Mouse (Mus musculus): ENCODE measurements around the gene Son. TPM values are rescaled to one million over a fixed set of nuclear protein-coding genes. Genes with fewer than 3 reads are reported as not detected.

Son gene
- polyA plus RNA-seq, 1 experiment from 2014 or later: 112 TPM

DNA sequence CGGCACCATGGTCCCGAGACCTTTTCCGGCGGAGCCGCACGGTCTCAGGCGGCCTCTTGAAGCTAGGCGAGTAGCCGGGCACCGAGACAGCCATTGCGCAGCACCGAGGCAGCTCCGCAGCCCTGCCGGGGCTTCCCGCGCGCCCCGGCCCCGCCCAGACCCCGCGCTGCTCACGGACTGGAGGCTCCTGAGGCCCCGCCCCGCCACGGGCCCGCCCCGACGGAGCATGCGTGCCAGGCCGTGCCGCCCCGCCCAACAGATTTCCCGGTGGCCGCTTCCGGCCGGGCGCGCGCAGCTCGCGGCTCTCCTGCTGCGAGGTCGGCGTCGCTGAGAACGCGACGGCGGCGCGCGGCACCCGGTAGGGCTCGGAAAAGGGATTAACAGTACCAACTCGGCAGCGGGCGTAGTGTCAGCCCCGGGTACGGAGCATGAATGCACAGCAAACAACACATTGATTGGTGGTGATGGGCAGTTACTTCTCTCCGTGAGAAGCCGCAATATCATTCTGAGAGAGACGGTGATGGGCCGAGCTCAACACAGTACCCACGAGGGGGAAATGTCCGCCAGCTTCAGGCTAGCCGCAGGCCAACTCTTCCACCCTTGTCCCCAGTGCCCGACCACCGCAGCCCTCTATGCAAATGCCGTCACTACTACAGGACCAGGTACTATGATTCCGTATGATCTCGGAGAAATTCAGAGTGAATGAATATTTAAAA, 41.5 kb downstream of the Son start, which contains the start of gene Donson:
TSS of gene Donson (minus strand) at position 152 of the 716 bp plus-strand sequence.
- no peaks in the 10 kb centered on the region for H3K4me1 ChIP-seq (replicated peaks; ENCODE audit: insufficient read depth, low read length)
- no peak for TF ChIP-seq CTCF (IDR thresholded peaks at IDR 0.05; ENCODE audit: low read depth)
- peak within 1 kb of the TSS; percentile 98 for H3K4me2 ChIP-seq (ENCODE audit: low read length)
- under 1% methylated on average over 58 of the region's 71 CpGs for WGBS
- no peaks in the 10 kb centered on the region for H3K9me3 ChIP-seq (replicated peaks; ENCODE audit: low read length)
- peaks cover 10% of the 10 kb centered on the region; the same call in 1 of the 2 replicates for H3K36me3 ChIP-seq (ENCODE audit: insufficient read depth, low read length)
- no peaks in the 10 kb centered on the region for H3K27me3 ChIP-seq (ENCODE audit: insufficient read depth, low read length)
- ATAC-seq (replicated peaks; ENCODE audit: low FRiP score, low read depth): peak; percentile 98
- H3K9ac ChIP-seq (ENCODE audit: low read depth, low read length): peak within 1 kb of the TSS; percentile 80
- H3K27ac ChIP-seq: peak within 1 kb of the TSS; percentile 69; the same call in 1 of the 2 replicates
- H3K4me3 ChIP-seq (replicated peaks; ENCODE audit: low read depth, low read length): peak within 1 kb of the TSS; percentile 90
- peak; percentile 95 for DNase-seq (ENCODE audit: low spot score)

DNA sequence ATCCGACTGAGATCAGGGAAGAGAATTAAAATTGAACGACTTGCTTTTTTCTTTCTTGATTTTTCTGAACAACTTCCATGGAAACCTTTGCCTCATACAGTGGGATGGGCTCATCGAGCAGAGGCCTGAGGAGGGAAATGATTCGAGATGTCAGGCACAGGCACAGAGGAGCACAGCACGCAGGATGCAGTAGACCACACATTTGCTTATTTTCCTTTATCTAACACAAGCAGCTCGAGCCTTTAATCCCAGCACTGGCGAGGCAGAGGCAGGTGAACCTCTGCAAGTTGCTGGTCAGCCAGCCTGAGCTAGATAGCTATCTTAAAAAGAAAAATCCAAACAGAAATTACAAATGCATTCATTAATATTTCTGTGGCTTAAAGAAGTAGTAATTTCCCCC, 42.5 kb downstream of the Son start:
- Histone ChIP-seq H3K9me3 (replicated peaks; ENCODE audit: low read length) (no peaks in the 10 kb centered on the region), H3K4me3 (replicated peaks; ENCODE audit: low read depth, low read length) (no peak overlapping the region), H3K4me1 (replicated peaks; ENCODE audit: insufficient read depth, low read length) (no peaks in the 10 kb centered on the region), H3K27me3 (ENCODE audit: insufficient read depth, low read length) (no peaks in the 10 kb centered on the region), H3K36me3 (ENCODE audit: insufficient read depth, low read length) (peaks cover 10% of the 10 kb centered on the region; the same call in 1 of the 2 replicates), H3K4me2 (ENCODE audit: low read length) (no peak overlapping the region), H3K27ac (no peak overlapping the region), H3K9ac (ENCODE audit: low read depth, low read length) (no peak overlapping the region)
- ATAC-seq (replicated peaks; ENCODE audit: low FRiP score, low read depth) (no peak), DNase-seq (ENCODE audit: low spot score) (no peak)
- WGBS: 56% methylated on average over 7 of the region's 7 CpGs
- no peak for TF ChIP-seq CTCF (IDR thresholded peaks at IDR 0.05; ENCODE audit: low read depth)

DNA sequence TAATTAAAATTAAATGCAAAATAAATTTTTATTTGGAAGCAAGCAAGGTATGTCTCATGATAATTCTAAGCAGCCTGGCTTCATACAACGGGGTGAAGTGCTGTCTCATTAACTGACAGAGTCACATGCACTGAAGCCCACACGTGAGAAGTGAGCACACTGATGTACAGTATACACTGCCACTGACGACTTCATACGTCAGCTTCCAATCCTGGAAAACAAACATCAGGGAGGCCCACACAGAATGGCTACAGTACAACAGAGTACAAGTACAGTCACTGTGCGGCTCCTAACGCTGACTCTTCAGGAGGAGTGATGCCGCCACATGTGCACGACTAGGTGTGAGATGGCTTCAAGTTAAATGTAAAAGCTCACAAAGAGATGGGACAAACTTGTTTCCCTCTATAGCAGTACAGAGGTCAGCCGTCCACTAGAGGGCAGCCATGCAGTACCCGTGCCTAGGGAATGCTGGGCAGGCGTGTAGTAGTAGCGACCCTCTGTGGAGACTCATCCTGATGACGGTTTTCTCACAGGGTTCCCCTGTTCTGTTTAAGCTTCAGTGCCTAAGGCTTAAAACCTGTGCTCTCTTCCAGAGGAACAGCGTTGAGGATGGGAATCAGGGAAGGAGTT, 47.3 kb downstream of the Son start:
- H3K9ac ChIP-seq (ENCODE audit: low read depth, low read length): no peak overlapping the region
- peaks cover 4% of the 10 kb centered on the region; the same call in 1 of the 2 replicates for H3K4me1 ChIP-seq (replicated peaks; ENCODE audit: insufficient read depth, low read length)
- DNase-seq (ENCODE audit: low spot score) (peak; percentile 96), ATAC-seq (replicated peaks; ENCODE audit: low FRiP score, low read depth) (peak; percentile 91)
- H3K36me3 ChIP-seq (ENCODE audit: insufficient read depth, low read length): peaks cover 11% of the 10 kb centered on the region; the same call in 1 of the 2 replicates
- H3K9me3 ChIP-seq (replicated peaks; ENCODE audit: low read length): no peaks in the 10 kb centered on the region
- H3K27me3 ChIP-seq (ENCODE audit: insufficient read depth, low read length): no peaks in the 10 kb centered on the region
- H3K4me2 ChIP-seq (ENCODE audit: low read length): no peak overlapping the region
- WGBS: 25% methylated on average over 14 of the region's 14 CpGs
- TF ChIP-seq CTCF (IDR thresholded peaks at IDR 0.05; ENCODE audit: low read depth): peak; percentile 98
- no peak overlapping the region for H3K27ac ChIP-seq
- no peak overlapping the region for H3K4me3 ChIP-seq (replicated peaks; ENCODE audit: low read depth, low read length)

DNA sequence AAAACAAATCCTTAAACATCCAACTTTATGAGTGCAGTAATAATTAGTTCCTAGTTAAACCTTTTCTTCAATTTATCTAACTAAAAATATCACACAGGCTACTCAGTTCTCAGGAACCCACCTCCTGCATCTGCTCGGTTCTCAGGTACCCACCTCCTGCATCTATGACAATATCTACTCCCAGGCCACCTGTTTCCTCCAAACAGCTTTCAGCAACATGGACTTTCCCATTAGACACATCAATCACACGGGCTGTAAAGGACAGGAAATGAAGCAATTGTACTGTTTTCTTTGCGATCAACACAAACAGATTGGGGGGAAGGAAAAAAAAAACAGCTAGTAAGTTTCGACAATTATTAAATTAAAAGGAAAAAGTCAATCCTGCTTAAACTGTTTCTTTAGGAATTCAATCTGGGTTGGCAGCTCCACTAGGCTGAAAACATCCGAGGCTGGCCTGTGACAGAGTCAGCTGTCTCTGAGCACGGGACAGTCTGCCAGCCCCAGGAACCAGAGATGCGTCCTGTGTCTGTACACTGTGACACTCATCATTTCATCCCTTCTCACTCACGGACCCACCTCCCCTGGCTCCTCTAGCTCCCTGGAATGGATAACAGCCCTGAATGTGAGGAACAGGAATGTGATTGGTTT, 47.9 kb downstream of the Son start:
- peak overlapping the region; percentile 64; the same call in 1 of the 2 replicates for H3K27ac ChIP-seq
- 21% methylated on average over 8 of the region's 8 CpGs for WGBS
- no peaks in the 10 kb centered on the region for H3K9me3 ChIP-seq (replicated peaks; ENCODE audit: low read length)
- H3K9ac ChIP-seq (ENCODE audit: low read depth, low read length): no peak overlapping the region
- no peak for ATAC-seq (replicated peaks; ENCODE audit: low FRiP score, low read depth)
- H3K27me3 ChIP-seq (ENCODE audit: insufficient read depth, low read length): no peaks in the 10 kb centered on the region
- TF ChIP-seq CTCF (IDR thresholded peaks at IDR 0.05; ENCODE audit: low read depth): no peak
- no peak overlapping the region for H3K4me3 ChIP-seq (replicated peaks; ENCODE audit: low read depth, low read length)
- H3K4me2 ChIP-seq (ENCODE audit: low read length): 0 out of 2 replicates have a peak overlapping the region, but pooled peaks have one; percentile 5
- DNase-seq (ENCODE audit: low spot score): peak; percentile 72
- H3K36me3 ChIP-seq (ENCODE audit: insufficient read depth, low read length): peaks cover 11% of the 10 kb centered on the region; the same call in 1 of the 2 replicates
- H3K4me1 ChIP-seq (replicated peaks; ENCODE audit: insufficient read depth, low read length): peaks cover 4% of the 10 kb centered on the region; the same call in 1 of the 2 replicates

DNA sequence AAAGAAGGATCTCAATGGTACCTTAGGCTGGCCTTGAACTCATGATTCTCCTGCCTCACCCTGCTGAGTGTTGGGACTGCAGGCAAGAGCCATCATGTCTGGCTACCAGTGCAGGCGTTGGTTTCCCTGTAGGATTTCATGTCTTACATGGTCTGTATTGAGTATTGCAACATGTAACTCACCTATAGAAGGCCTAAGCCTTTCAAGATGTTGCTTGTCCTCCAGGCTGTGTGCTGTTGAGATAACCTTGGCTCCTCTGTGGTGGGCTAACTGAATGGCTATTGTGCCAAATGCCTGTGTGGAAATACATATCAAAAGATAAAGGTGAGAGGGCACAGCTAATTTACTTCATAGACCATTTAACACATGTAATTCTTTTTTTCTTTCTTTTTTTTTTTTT, 51.7 kb downstream of the Son start:
- Histone ChIP-seq H3K9ac (ENCODE audit: low read depth, low read length) (no peak overlapping the region), H3K27ac (no peak overlapping the region), H3K9me3 (replicated peaks; ENCODE audit: low read length) (no peaks in the 10 kb centered on the region), H3K4me1 (replicated peaks; ENCODE audit: insufficient read depth, low read length) (peaks cover 4% of the 10 kb centered on the region; the same call in 1 of the 2 replicates), H3K27me3 (ENCODE audit: insufficient read depth, low read length) (no peaks in the 10 kb centered on the region), H3K36me3 (ENCODE audit: insufficient read depth, low read length) (peaks cover 11% of the 10 kb centered on the region; the same call in 1 of the 2 replicates), H3K4me3 (replicated peaks; ENCODE audit: low read depth, low read length) (no peak overlapping the region), H3K4me2 (ENCODE audit: low read length) (no peak overlapping the region)
- WGBS: 88% methylated on average over 1 of the region's 1 CpGs
- DNase-seq (ENCODE audit: low spot score) (no peak), ATAC-seq (replicated peaks; ENCODE audit: low FRiP score, low read depth) (no peak)
- TF ChIP-seq CTCF (IDR thresholded peaks at IDR 0.05; ENCODE audit: low read depth): no peak

DNA sequence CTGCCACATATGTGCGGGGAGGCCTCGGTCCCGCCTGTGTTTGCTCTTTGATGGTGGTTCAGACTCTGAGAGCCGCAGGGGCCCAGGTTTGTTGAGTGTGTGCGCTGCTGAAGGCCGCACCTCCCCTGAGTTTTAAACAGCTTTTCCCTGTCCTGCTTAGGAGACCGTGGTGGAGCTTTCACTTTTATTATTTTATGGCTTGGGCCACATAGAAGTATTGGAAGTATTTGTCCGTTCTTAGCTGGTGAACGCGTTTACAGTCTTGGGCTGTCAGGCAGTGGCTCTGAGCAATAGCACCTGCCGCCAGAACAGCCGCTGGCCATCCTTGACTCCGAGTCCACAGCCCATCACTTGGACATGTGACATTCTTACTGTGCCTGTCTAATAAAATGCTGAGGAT, 54.6 kb downstream of the Son start:
- no peaks in the 10 kb centered on the region for H3K4me1 ChIP-seq (replicated peaks; ENCODE audit: insufficient read depth, low read length)
- TF ChIP-seq CTCF (IDR thresholded peaks at IDR 0.05; ENCODE audit: low read depth): no peak
- H3K36me3 ChIP-seq (ENCODE audit: insufficient read depth, low read length): peaks cover 19% of the 10 kb centered on the region
- 32% methylated on average over 13 of the region's 13 CpGs for WGBS
- DNase-seq (ENCODE audit: low spot score): peak; percentile 84
- peak overlapping the region; percentile 27; the same call in 1 of the 2 replicates for H3K27ac ChIP-seq
- H3K27me3 ChIP-seq (ENCODE audit: insufficient read depth, low read length): no peaks in the 10 kb centered on the region
- H3K4me2 ChIP-seq (ENCODE audit: low read length): no peak overlapping the region
- ATAC-seq (replicated peaks; ENCODE audit: low FRiP score, low read depth): peak; percentile 63; the same call in 1 of the 2 replicates
- H3K9me3 ChIP-seq (replicated peaks; ENCODE audit: low read length): no peaks in the 10 kb centered on the region
- no peak overlapping the region for H3K9ac ChIP-seq (ENCODE audit: low read depth, low read length)
- no peak overlapping the region for H3K4me3 ChIP-seq (replicated peaks; ENCODE audit: low read depth, low read length)
